Mouse (Mus musculus): Measurements from ENCODE around the gene Slc25a18. TPM values are rescaled to one million over a fixed set of nuclear protein-coding genes. Genes with fewer than 3 reads are reported as not detected.

Gene Slc25a18
- polyA plus RNA-seq, 1 experiment, result not detected

DNA sequence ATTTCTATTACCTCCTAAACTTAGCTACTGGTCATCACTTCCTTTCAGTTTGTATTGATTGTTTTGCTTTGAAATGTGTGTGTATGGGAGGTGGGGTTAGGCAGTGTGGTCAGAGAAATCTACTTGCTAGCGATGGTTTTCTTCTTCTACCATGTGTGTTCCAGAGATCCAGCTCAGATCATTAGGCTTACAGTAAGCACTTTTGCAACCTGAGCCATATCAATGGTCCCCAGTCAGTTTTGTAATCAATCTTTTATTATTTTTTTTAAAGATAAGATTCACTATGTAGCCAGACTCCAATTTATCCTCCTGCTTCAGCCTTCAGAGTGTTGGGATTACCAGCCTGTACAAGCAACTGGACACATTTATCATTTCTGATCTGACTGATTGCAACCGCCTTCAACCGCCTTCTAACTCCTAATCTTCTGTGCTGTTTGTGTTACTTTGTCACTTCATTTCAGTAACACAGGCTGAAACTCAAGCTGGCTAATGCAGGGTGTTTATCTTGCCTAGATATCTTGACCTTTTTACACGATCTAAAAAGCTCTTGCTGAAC, 61.5 kb downstream of the Slc25a18 start:
- Histone ChIP-seq H3K27me3 (replicated peaks) (no peaks in the 10 kb centered on the region), H3K9me3 (no peaks in the 10 kb centered on the region), H3K4me3 (replicated peaks) (no peak overlapping the region), H3K4me1 (peaks cover 50% of the 10 kb centered on the region), H3K36me3 (replicated peaks; ENCODE audit: low read length) (peaks cover 12% of the 10 kb centered on the region)
- no peak for TF ChIP-seq FLI1 (IDR thresholded peaks at IDR 0.05; ENCODE audit: low read length)
- no peak for TF ChIP-seq GATA1 (IDR thresholded peaks at IDR 0.05; ENCODE audit: borderline replicate concordance, low read length)

DNA sequence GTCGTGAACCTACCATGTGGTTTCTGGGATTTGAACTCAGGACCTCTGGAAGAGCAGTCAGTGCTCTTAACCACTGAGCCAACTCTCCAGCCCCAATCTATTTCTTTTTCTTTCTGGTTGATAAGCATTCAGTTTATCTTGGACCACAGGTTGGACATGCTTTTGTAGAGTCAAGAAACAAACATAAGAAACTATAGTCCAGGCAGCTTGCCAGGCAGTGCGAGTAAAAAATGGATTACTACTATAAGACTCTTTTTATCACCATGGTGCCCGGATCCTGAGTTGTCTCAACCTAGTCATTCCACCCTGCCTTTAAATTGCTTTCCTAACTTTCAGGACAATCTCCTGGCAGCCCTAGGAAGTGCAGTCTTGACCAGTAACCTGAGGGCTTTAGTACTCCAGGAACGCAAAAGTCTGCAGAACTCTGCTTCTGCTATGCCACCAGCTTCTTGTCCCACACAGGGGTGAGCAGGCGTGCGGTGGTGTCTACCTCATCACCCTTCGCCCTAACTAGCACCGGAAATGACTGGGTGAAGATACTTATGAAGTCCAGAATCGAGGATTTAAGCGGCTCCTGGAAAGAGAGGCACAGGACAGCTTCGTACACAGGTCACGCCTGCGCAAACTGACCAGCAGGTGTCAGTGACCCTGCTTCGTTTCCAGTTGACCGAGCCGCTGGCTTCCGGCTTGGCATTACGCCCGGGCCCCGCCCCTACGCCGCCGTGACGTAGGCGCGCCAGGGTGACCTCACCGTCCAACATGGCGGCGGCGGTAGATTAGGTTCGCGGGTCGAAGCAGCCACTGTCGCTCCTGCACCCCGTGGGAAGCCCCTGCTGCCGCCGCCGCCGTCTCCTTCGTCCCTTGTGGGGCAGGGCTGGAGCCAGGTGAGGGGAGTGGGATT, 62.3 kb downstream of the Slc25a18 start, which contains the start of gene Bcl2l13:
Bcl2l13 (plus strand) TSS at position 739 of the 901 bp plus-strand sequence.
- no peaks in the 10 kb centered on the region for H3K27me3 ChIP-seq (replicated peaks)
- TF ChIP-seq FLI1 (IDR thresholded peaks at IDR 0.05; ENCODE audit: low read length), result peak; percentile 48; the same call in 1 of the 2 replicates
- TF ChIP-seq GATA1 (IDR thresholded peaks at IDR 0.05; ENCODE audit: borderline replicate concordance, low read length), result 0 out of 3 replicates have a peak, but pooled peaks have one; percentile 19
- no peaks in the 10 kb centered on the region for H3K9me3 ChIP-seq
- peaks cover 56% of the 10 kb centered on the region for H3K4me1 ChIP-seq
- H3K4me3 ChIP-seq (replicated peaks), result peak within 1 kb of the TSS; percentile 98
- peaks cover 18% of the 10 kb centered on the region for H3K36me3 ChIP-seq (replicated peaks; ENCODE audit: low read length)

DNA sequence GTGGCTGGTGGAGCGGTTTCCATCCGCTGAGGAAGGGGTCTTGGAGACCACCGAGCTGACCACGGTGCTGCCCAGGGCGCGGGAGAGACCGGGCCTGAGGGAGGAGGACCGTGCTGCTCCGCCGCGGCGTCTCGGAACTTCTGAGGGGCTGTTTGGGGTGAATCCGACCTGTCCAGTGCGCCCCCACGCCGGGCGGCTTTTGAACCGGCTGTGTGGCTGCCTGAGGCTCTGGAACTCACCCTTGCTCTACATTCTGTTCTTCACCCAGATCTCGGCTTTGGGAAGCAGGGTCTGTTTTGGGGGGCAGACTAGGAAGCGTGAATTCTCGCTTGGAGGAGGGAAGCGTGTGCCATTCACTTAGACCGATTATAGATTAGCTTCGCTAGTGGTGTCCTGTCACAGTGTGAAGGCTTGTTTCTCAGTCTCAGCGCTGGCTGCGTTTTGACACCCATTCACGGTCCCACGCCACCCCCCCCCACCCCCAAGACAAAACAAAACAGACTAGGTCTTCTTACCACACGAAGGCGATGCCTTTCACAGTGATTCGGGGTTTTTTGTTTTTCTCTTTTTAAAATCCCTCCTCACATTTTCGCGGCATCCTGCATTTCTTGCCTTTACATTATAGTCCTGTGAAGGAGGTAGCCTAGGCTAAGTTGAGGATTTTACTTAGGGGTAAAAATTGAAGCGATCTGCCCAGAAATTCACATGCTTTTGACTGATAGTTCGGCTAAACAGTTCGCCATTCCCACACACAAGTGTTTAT, 63.2 kb downstream of the Slc25a18 start:
- peaks cover 54% of the 10 kb centered on the region for H3K4me1 ChIP-seq
- H3K4me3 ChIP-seq (replicated peaks), result peak overlapping the region; percentile 98
- no peaks in the 10 kb centered on the region for H3K27me3 ChIP-seq (replicated peaks)
- no peak for TF ChIP-seq GATA1 (IDR thresholded peaks at IDR 0.05; ENCODE audit: borderline replicate concordance, low read length)
- TF ChIP-seq FLI1 (IDR thresholded peaks at IDR 0.05; ENCODE audit: low read length), result no peak
- H3K36me3 ChIP-seq (replicated peaks; ENCODE audit: low read length), result peaks cover 18% of the 10 kb centered on the region
- H3K9me3 ChIP-seq, result no peaks in the 10 kb centered on the region

DNA sequence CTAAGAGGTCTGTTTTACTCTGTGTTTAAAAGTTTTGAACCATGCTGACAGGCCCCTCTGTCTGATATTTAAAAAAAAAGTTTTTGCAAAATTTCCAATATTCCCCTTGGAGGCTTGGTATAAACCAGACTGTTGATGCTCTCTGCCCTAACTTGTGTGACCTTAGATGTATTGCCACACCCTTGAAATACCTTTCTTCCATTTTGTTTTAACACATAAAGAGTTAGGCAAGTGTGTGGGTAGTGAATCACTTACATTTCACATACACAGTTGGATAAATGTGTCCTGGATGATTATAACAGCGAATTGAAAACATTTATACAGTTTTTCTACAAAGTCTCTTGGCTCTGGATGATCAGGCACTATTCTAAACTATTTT, 63.8 kb downstream of the Slc25a18 start:
- Histone ChIP-seq H3K36me3 (replicated peaks; ENCODE audit: low read length) (peaks cover 18% of the 10 kb centered on the region), H3K4me3 (replicated peaks) (peak overlapping the region; percentile 98), H3K9me3 (no peaks in the 10 kb centered on the region), H3K4me1 (peaks cover 54% of the 10 kb centered on the region), H3K27me3 (replicated peaks) (no peaks in the 10 kb centered on the region)
- TF ChIP-seq FLI1 (IDR thresholded peaks at IDR 0.05; ENCODE audit: low read length), result no peak
- TF ChIP-seq GATA1 (IDR thresholded peaks at IDR 0.05; ENCODE audit: borderline replicate concordance, low read length), result no peak

DNA sequence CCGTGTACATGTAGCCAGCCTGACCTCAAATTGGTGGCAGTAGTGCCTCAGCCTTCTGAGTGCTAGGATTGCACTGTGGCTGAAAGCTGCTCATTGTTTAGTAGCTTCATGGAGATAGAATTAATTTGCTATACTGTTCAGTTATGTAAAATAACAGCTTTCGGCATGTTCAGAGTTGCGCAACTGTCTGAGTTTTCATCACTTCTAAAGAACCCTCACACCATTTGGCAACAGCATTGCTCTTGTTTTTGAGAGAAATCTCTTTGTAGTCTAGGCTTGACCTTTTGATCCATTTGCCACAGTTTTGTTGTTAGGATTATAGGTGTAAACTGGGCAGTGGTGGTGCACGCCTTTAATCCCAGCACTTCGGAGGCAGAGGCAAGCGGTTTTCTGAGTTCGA, 66.9 kb downstream of the Slc25a18 start:
- H3K36me3 ChIP-seq (replicated peaks; ENCODE audit: low read length), result peaks cover 24% of the 10 kb centered on the region
- H3K4me1 ChIP-seq, result peaks cover 56% of the 10 kb centered on the region
- H3K27me3 ChIP-seq (replicated peaks), result no peaks in the 10 kb centered on the region
- no peak overlapping the region for H3K4me3 ChIP-seq (replicated peaks)
- H3K9me3 ChIP-seq, result no peaks in the 10 kb centered on the region
- no peak for TF ChIP-seq FLI1 (IDR thresholded peaks at IDR 0.05; ENCODE audit: low read length)
- no peak for TF ChIP-seq GATA1 (IDR thresholded peaks at IDR 0.05; ENCODE audit: borderline replicate concordance, low read length)

DNA sequence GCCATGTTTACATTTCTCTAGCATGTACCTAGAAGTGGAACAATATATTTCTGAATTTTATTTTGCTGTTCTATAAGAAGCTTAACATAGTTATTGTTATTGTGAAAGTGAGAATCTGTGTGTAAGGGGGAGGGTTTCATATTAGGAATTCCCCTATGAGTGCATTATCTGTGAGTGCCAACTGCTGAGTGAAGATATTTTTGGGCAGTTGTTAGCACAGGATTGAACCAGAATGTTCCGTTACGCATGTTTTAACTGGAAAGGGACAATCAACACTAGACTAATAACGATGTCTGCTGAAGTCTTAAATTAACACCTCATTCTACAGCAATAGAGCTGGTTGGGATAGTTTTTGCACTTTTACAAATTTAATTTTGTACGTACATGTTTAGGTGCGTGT, 68.4 kb downstream of the Slc25a18 start:
- no peaks in the 10 kb centered on the region for H3K27me3 ChIP-seq (replicated peaks)
- TF ChIP-seq FLI1 (IDR thresholded peaks at IDR 0.05; ENCODE audit: low read length) (no peak), GATA1 (IDR thresholded peaks at IDR 0.05; ENCODE audit: borderline replicate concordance, low read length) (no peak)
- H3K9me3 ChIP-seq, result no peaks in the 10 kb centered on the region
- no peak overlapping the region for H3K4me3 ChIP-seq (replicated peaks)
- peaks cover 55% of the 10 kb centered on the region for H3K4me1 ChIP-seq
- peaks cover 26% of the 10 kb centered on the region for H3K36me3 ChIP-seq (replicated peaks; ENCODE audit: low read length)

Other genes with a start within 250 kb of the Slc25a18 start
- 2.1 and 4.8 TPM in 2 replicates for gene Hdhd5, start 242.3 kb upstream of the Slc25a18 start, polyA plus RNA-seq (2012; ENCODE audit: insufficient read depth, low replicate concordance)
- not detected in 2 replicates for gene Cecr2, start 107.2 kb upstream of the Slc25a18 start, polyA plus RNA-seq (2012; ENCODE audit: insufficient read depth, low replicate concordance)
- 30.4 and 97.6 TPM in 2 replicates for gene Atp6v1e1, start 49.2 kb downstream of the Slc25a18 start, polyA plus RNA-seq (2012; ENCODE audit: insufficient read depth, low replicate concordance)
- gene Bcl2l13, start 62.6 kb downstream of the Slc25a18 start, polyA plus RNA-seq (2012; ENCODE audit: insufficient read depth, low replicate concordance), result 15.8 and 34.6 TPM in 2 replicates
- 12.3 and 13.6 TPM in 2 replicates for gene Bid, start 143.3 kb downstream of the Slc25a18 start, polyA plus RNA-seq (2012; ENCODE audit: insufficient read depth, low replicate concordance)

Measured in megakaryocyte, embryonic 14.5 days (primary cell).